Mouse (Mus musculus): ENCODE measurements around the gene Ubr2. TPM values are rescaled to one million over a fixed set of nuclear protein-coding genes. Genes with fewer than 3 reads are reported as not detected.

Gene Ubr2
- total RNA-seq, 2 experiments from 2014 or later = 50.5 to 53.5 TPM

DNA sequence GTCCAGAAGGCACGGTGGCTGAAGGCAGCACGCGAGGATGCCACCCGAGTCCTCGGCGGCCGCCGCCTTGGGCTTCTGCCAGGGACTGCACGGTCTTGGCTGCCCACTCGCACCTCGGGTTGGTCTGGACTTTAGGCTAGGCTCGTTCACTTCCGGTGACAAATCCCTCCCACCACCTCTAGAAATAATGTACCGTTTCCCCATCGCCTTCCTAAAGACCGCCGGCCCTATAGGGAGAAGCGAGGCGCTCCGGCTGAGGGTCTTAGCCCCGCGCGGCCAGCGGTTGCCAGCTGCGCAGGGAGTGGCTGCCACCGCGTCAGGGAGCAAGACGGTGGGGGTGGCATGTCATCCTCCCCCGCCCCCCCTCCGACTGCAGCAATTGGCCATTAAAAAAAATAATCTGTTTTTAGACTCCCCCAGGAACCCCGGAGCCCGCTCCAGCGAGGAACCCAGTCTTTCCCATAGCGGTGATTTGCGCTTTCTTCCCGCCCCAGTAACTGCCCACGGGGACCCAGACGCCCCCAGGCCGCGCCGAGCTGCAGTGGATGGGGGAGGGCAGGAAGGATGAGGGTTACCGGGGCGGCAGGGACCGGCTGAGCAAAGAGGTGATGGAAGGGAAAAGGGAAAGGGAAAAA, 120.8 kb downstream of the Ubr2 start:
- intact Hi-C loops (cut with DNase I) = loop anchor here (1.0 to 2.0 kb wide), 2 partner anchors 31 to 107 kb away; partner anchors contain the start of genes Bicral and Rpl7l1
- DNase-seq (ENCODE audit: low spot score in 2 of 2) = peak; percentile 81 to 83

DNA sequence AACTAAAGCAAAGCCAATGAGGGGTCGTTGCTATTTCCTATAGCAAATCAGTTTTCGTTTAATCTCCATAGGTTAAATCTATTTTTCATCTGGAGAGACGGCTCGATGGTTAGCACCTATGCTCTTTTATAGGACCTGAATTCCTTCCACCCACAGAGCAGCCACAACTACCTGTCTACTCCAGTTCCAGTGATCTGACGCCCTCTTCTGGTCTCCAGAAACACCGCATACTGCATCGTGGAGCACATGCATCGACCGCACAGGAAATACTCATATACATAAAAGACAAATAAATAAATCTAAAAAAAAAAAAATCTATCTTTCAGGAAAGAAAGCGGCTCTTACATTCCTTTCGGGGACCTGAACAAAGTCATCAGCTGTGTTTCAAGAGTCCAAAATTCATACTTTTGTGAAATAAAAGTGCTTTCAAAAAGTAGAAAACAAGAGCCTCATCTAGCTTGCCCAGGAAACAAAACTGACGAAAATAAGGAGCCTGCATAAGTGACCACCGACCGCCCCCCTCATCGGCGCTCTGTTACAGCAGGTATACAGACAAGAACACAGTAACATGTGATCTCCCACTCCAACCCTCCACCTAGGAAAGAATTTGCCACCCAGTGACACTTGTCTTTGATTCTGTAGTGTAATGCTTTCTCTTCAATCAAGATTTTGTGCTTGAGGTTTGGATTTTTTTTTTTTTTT, 121.7 kb downstream of the Ubr2 start:
- intact Hi-C loops (cut with DNase I) = loop anchor here (2.0 kb wide), 1 partner anchor 106 kb away; the partner anchor contains the start of gene Rpl7l1
- peak; percentile 58 to 65 for DNase-seq (ENCODE audit: low spot score in 2 of 2)

DNA sequence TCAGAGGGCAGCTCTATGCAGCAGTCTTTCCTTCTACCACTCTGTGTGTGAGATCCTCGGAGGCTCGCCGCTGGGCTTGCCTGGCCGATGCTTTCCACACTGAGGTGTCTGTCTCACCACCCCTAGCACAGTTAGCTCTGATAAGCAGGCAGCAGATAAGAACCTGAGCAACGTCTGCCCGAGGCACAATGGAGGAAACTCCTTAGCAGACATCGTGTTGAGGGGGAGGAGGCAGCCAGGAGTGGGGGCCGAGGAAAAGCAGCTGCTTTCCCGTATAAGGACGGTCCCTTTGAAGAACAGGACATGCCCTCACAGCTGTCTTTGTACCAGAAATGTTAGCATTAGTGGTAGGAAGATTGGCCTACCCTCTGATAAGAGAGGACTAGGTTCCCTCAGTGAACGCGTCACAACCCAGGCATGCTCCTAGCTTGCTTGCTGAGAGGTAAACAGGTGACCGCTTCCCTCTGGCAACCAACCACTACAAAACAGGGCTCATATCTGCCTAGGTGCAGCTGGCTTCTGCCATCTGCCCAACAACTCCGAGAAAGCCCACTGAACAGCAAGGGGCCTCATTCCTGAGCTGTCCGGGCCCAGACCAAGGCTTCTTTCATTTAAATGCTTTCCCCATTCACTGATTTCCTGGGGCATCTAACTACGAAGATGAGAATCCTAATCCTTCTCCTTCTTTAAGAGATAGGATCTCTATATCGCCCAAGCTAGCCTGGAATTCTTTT, 124.3 kb downstream of the Ubr2 start:
- no peak for DNase-seq (ENCODE audit: low spot score in 2 of 2)
- intact Hi-C loops (cut with DNase I) = no loop called here

DNA sequence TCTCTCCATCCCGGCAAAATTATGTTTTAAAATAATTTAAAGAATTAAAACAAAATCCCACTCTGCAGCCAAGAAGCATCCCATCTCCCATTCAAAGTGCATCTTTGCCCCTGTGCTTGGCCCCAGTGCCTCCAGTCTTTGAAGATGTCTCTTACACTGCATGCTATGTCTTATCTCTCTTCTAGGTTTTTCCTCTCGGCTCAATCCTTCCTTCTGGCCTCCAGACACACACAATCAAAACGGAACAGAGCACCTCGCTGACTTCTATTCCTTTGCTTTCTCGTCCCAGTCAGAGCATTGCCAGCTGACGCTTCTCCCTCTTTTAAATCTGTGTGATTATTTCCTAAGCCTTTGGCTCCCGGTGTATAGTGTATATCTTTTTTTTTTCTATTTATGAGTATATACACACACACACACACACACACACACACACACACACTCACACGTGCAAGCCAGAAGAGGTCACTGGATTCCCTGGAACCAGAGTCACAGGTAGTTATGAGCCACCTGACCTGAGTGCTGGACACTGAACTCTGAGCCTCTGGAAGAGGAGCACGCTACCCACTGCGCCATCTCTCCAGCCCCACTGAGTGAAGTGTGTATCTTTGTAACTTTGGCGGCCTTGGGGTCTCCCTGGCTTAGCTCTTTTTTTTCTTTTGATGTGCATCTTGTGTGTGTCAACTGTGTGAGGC, 125.0 kb downstream of the Ubr2 start:
- intact Hi-C loops (cut with DNase I) = no loop called here
- DNase-seq (ENCODE audit: low spot score in 2 of 2) = no peak

DNA sequence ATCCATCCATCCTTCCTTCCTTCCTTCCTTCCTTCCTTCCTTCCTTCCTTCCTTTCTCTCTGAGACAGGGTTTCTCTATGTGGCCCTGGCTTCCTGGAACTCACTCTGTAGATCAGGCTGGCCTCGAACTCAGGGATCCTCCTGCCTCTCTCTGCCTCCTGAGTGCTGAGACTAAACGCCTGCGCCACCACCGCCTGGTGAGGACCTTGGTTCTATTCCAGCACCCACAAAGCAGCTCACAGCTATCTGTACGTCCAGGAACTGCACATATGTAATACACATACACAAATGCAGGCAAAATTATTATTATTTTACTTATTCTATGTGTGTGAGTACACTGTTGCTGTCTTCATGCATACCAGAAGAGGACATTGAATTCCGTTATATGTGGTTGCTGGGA, 125.6 kb downstream of the Ubr2 start:
- intact Hi-C loops (cut with DNase I) = no loop called here
- no peak for DNase-seq (ENCODE audit: low spot score in 2 of 2)

DNA sequence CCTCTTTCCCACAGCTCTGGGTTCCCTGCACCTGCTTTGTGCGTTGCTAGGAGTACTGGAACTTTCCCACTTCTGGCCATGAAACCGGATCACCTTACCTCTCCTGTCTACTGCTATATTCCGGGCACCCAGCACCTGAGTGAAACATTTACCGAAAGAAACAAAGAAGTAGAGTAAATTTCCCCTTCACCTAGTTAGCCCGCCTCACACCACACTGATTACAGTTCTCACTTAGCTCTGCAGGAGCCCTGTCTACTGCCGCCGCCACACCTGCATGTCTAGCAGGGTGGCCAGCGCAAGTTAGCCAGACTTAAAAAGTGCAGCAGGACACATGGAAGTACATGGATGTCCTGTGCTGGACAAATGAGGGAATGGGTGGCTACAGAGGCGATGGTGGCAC, 127.2 kb downstream of the Ubr2 start:
- intact Hi-C loops (cut with DNase I) = no loop called here
- DNase-seq (ENCODE audit: low spot score in 2 of 2) = no peak

DNA sequence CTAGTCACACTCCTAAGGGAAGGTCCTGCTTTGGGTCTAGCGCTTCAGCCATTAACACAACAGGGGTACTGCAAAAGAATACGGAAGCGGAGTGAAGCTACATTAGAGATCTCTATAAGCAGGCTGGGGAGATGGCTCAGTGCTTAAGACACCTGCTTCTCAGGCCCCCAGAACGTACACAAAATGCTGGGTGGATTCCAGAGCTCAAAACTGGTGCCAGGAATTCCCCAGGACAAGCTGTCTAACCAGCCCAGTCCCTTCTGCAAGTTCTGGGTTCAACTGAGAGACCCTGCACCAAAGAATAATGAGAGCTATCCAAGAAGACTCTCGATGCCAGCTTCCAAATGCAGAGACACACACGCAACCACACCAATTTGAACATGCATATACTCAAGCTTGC, 128.6 kb downstream of the Ubr2 start:
- DNase-seq (ENCODE audit: low spot score in 2 of 2) = no peak
- intact Hi-C loops (cut with DNase I) = no loop called here

DNA sequence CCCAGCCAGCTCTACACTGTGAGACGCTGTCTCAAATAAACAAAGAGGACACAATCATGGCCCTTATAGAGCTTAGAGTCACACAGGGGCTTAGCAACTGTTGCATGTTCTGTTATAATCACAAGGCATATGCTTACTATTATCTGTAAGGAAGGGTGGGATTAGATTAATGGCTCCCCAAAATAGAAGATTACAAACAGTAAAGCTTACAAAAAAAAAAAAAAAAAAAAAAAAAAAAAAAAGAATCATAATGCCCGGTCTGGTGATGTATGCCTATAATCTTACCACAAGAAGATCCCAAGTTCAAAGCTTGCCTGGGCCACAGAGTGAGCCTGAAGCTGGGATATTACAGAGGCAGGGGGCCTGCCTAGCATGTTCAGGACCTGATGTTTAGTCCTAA, 130.0 kb downstream of the Ubr2 start:
- intact Hi-C loops (cut with DNase I) = no loop called here

DNA sequence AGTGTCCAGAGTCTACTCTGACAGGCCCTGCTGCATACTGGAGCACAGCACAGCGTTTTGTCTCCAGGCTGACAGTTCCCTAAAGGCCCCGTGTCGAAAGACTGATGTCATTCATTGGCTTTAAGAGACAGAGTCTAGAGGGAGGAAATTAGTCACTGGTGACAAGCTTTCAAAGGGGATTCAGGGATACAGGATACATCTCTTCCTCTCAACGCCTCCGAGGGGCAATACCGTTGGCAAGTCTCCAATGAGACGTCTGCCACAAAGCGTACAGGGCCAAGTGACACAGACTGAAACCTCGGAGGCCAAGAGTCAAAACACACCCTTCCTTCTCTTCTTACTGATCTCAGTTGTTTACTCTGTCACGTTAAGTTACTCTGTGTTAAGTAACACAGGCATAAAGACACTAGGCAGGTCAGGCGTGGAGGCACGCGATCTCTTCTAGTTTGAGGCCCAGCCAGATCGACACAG, 130.5 kb downstream of the Ubr2 start:
- intact Hi-C loops (cut with DNase I) = no loop called here
- no peak for DNase-seq (ENCODE audit: low spot score in 2 of 2)

More for the DNA sequence above, 130.0 kb downstream of the Ubr2 start:
- DNase-seq (ENCODE audit: low spot score in 2 of 2) = no peak

Other genes starting within 250 kb of the Ubr2 start
- not detected for gene Ptcra, start 246.8 kb downstream of the Ubr2 start, total RNA-seq (2021)
- 1 to 10 TPM; 9.5 to 9.6 TPM for gene 2310039H08Rik, start 237.9 kb downstream of the Ubr2 start, total RNA-seq (2021)
- 10 to 100 TPM; 49.1 to 49.6 TPM for gene Rpl7l1, start 227.9 kb downstream of the Ubr2 start, total RNA-seq (2021)
- 10 to 100 TPM; 39.9 to 42.7 TPM for gene Bicral, start 152.1 kb downstream of the Ubr2 start, total RNA-seq (2021)
- 10 to 100 TPM; 33.1 to 39.8 TPM for gene Tbcc, start 119.9 kb downstream of the Ubr2 start, total RNA-seq (2021)
- gene Prph2, start 100.1 kb downstream of the Ubr2 start, total RNA-seq (2021) = not detected

All from left cerebral cortex, postnatal 14 days (tissue).